Mouse (Mus musculus): Measurements from ENCODE around the gene Lbh. TPM values are rescaled to one million over a fixed set of nuclear protein-coding genes. Genes with fewer than 3 reads are reported as not detected.

The Lbh gene
- total RNA-seq, 2 experiments from 2014 or later = 7.7 to 10.5 TPM

DNA sequence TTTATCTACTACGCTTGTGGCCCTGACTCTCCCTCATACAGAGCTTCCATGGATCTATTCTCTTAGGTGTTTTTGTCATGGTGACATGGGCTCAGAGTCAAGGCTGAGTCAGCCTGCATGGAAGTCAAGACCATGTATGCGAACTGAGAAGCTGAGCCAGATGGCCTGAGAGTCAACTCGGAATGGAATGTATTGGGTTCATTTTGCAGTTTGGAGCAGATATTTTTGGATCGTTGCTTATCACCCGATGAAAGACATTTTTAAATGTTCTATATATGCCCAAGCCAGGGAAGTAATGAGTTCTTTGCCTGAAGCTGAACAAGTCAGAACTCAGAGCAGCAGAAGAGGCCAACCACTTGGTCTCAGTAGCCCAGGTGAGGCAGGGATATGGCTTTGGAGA lies 54.9 kb downstream of the Lbh start:
- no peak for DNase-seq

DNA sequence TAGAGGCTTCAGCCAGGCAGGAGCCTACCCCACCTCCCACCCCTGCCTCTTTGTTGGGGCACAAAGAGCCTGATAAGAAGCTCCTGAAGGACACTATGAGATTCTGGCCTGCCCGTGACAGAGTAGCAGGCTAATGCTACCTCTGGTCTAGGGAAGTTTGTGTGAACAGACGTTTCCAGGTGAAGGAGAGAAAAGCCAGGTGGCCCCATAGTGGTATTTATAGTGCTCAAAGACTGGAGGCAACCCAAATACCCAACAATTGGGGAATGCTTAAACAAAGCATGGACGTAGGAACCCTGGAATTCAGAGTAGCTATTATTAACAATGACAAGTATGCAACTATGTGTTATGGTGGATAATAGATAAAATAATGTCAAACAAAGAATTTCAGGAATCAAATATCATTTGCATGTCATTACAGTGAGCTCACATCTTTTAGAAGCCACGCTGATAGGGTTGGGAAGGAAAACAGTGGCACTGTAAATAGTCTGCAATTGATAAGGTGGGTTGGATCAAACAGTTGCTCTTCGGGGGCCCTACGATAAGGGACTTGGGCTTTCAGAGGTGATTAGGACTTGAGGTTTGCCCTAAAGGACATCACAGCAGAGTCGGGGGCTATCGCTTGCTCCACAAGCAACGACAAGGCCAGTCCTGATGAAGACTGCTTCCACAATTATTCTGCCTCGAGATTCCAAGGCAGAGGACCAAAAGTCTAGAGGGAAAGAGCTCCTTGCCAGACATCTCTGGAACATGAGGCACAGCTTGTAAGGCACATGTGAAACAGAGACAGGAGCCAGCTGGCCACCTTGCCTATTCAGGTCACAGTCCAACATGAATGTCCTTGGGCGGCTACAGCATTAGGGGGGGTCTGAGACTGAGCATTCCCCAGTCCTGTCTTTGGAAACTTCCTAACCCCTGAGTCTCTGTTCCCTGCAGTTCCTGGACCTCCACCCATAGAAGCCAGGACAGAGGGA lies 58.4 kb downstream of the Lbh start:
- peak; percentile 44 for DNase-seq

DNA sequence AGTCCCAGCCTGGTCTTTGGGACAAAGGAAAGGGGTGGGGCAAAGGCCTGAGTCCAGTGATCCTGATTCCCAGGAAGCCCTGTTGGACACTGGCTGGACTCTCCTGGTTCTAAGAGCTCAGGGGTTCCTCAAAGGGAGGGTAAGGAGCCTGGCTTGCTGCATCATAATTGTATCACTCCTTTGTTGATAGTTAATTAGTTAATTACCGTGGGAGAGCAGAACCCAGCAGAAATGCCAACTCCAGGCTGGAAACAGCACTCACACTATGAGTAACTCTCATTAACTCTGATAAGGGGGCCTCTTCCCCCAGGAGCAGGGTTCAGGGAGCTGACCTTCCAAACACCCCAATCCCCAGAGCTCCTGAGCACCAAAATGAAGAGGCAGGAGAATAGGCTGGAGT lies 59.5 kb downstream of the Lbh start:
- DNase-seq = no peak

DNA sequence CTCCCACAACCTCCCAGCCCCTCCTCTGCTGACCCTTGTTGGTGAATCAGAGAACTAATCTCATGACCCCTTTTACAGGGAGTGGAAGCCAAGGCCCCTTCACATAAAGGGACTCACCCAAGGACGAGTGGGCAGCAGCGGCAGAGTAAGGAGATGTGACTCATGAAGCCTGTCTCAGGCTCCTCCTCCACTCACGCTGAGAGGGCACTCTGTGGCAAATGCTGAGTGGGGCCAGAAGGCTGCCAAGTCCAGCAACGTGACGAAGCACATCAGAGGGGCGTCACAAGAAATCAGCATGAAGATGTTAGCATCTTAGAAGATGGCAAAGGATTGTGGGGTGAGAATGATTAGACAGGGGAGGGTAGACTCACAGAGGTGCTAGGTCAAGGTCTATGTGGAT lies 64.1 kb downstream of the Lbh start:
- DNase-seq = no peak

DNA sequence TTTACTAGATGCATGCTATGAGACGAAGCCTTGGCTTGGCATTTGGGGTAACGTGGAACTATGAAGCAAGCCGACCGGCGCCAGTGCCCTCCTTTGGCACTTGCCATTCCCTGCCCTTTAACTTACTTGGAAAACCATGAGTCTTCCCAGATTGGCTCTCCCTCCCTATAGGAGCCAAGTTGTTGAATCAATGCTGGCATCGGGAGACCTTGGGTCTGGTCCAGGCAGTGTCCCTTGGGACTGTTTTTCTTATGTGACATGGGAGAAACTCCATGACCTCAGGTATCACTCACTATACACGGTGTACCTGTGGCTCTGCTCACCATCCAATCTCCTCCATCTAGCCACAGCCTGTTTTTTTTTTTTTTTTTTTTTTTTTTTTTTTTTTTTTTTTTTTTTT lies 65.4 kb downstream of the Lbh start:
- no peak for DNase-seq

DNA sequence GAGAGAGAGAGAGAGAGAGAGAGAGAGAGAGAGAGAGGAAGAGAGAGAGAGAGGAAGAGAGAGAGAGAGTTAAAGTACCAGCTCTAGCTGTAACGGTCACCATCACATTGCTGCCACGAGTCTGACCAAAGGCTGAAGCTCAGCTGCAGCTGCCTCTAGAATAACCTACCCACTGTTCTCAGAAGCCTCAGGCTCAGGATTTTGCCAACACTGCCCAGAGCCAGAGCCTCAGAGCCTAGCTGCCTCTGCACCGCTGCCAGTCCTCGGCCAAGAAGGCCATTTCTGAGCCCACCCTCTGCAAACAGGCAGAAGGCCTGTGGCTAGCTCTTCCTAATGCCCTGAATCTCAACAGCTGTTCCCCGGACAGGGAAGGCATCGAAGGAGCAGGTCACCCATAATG lies 70.9 kb downstream of the Lbh start:
- DNase-seq = no peak

Other genes with a start within 250 kb of the Lbh start
- 10 to 100 TPM; 25.6 to 27.5 TPM for gene Ypel5, start 81.9 kb upstream of the Lbh start, total RNA-seq (2021)
- 10 to 100 TPM; 12.6 to 14.9 TPM for gene Lclat1, start 189.7 kb downstream of the Lbh start, total RNA-seq (2021)